Mouse (Mus musculus): ENCODE measurements at regions not wholly inside any gene's neighbourhood (a gene's known extent, or its start where the extent isn't known, plus 50 kb on each side); places are given as distances from the start of the nearest gene placed in this dataset.
A peak's percentile ranks its signal among the peaks of the same experiment; 100 is the strongest.

DNA sequence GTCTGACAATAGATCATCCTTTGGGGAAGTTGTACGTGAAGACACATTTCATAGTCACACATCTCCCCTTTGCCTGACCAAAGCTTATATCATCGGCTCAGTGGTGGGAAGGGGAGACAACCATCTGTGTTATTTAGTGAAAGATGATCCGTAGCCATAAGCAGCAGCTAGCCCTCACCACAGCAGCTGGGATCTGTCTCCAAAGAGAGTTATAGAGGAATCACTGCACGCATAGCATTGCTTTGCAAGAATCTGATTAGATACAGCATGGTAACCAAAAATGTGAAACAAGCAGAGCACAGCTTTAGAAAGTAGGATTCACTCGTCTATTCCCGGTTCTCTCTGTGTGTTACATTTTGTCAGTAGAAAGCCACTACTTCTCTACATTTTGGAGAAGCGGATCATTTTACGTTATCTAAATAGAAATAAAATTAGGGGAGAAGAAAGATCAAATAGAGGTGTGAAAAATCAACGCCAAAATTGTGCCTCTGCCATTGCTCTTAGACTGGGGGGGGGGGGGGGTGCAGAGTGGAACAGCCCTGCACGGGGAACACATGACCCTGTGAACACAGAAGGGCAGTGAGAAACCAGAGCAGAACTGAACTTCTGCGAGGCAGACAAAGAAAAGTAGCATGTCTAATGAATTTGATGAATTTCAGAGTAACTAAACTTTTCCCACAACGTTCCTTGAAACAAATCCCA is 108.7 kb upstream of the Acvr2a start:
- Histone ChIP-seq H3K79me2 (ENCODE audit: control insufficient read depth, insufficient read depth) (no peaks in the 10 kb centered on the region), H3K4me3 (no peak overlapping the region), H3K36me3 (ENCODE audit: control insufficient read depth, insufficient read depth) (no peaks in the 10 kb centered on the region), H3K4me2 (ENCODE audit: low read depth) (peak overlapping the region; percentile 28), H3ac (ENCODE audit: control insufficient read depth, insufficient read length) (no peak overlapping the region), H3K27me3 (ENCODE audit: control insufficient read depth, insufficient read depth, insufficient read length) (no peaks in the 10 kb centered on the region)
- no peak for TF ChIP-seq USF1 (IDR thresholded peaks at IDR 0.05; ENCODE audit: low read depth)
- TF ChIP-seq TCF3 (IDR thresholded peaks at IDR 0.05; ENCODE audit: insufficient read length, low read depth): no peak
- TF ChIP-seq MAX (IDR thresholded peaks at IDR 0.05; ENCODE audit: low read depth): no peak
- TF ChIP-seq TCF12 (IDR thresholded peaks at IDR 0.05; ENCODE audit: insufficient read depth, poor library complexity, severe bottlenecking): no peak
- TF ChIP-seq MYOD1 (IDR thresholded peaks at IDR 0.05; ENCODE audit: control insufficient read depth in 1 of 3, insufficient read length in 2 of 3, low read depth in 2 of 3): peak in 2 of 3 experiments; percentile 54 to 67
- TF ChIP-seq E2F4 (IDR thresholded peaks at IDR 0.05; ENCODE audit: insufficient read depth): no peak
- TF ChIP-seq POLR2A (IDR thresholded peaks at IDR 0.05; ENCODE audit: insufficient read length, low read depth): no peak
- TF ChIP-seq SRF (IDR thresholded peaks at IDR 0.05; ENCODE audit: control insufficient read depth, insufficient read length, low read depth): no peak
- no peak for TF ChIP-seq CEBPB (IDR thresholded peaks at IDR 0.05; ENCODE audit: insufficient read depth, poor library complexity, severe bottlenecking)
- TF ChIP-seq MYOG (IDR thresholded peaks at IDR 0.05; ENCODE audit: control insufficient read depth in 1 of 3, insufficient read depth in 1 of 3, insufficient read length in 2 of 3, low read depth in 2 of 3): peak in 1 of 3 experiments; percentile 16
- no peak for TF ChIP-seq POLR2AphosphoS2 (IDR thresholded peaks at IDR 0.05; ENCODE audit: insufficient read length, low read depth)

DNA sequence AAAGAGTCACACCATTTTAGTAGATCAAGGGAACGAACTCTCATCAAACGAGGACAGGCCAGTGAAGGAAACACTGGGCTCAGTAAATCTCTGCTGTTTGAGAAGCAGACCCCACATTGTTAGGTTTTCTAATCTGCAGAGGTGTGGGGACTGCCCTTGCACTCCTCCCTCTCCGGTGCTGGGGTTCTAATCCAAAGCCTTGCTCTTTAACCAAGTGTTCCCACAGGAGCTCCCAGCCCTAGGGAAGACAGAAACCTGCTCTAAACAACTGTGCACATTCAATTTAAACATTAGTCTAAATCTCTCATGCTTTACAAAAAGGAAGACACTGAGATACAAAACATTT is 108.1 kb upstream of the Acvr2a start:
- no peak overlapping the region for H3K4me3 ChIP-seq
- H3ac ChIP-seq (ENCODE audit: control insufficient read depth, insufficient read length): no peak overlapping the region
- H3K27me3 ChIP-seq (ENCODE audit: control insufficient read depth, insufficient read depth, insufficient read length): no peaks in the 10 kb centered on the region
- peak overlapping the region; percentile 28 for H3K4me2 ChIP-seq (ENCODE audit: low read depth)
- no peaks in the 10 kb centered on the region for H3K36me3 ChIP-seq (ENCODE audit: control insufficient read depth, insufficient read depth)
- TF ChIP-seq REST (IDR thresholded peaks at IDR 0.05; ENCODE audit: insufficient read depth, insufficient read length) (no peak), SRF (IDR thresholded peaks at IDR 0.05; ENCODE audit: control insufficient read depth, insufficient read length, low read depth) (no peak), POLR2AphosphoS2 (IDR thresholded peaks at IDR 0.05; ENCODE audit: insufficient read length, low read depth) (no peak), MYOD1 (IDR thresholded peaks at IDR 0.05; ENCODE audit: control insufficient read depth in 1 of 3, insufficient read length in 2 of 3, low read depth in 2 of 3) (no peak), USF1 (IDR thresholded peaks at IDR 0.05; ENCODE audit: low read depth) (no peak), CEBPB (IDR thresholded peaks at IDR 0.05; ENCODE audit: insufficient read depth, poor library complexity, severe bottlenecking) (no peak), POLR2A (IDR thresholded peaks at IDR 0.05; ENCODE audit: insufficient read length, low read depth) (no peak), TCF12 (IDR thresholded peaks at IDR 0.05; ENCODE audit: insufficient read depth, poor library complexity, severe bottlenecking) (no peak), MYOG (IDR thresholded peaks at IDR 0.05; ENCODE audit: control insufficient read depth in 1 of 3, insufficient read depth in 1 of 3, insufficient read length in 2 of 3, low read depth in 2 of 3) (no peak), TCF3 (IDR thresholded peaks at IDR 0.05; ENCODE audit: insufficient read length, low read depth) (no peak), E2F4 (IDR thresholded peaks at IDR 0.05; ENCODE audit: insufficient read depth) (no peak)
- no peaks in the 10 kb centered on the region for H3K79me2 ChIP-seq (ENCODE audit: control insufficient read depth, insufficient read depth)

GRCm38 (mm10) chr2:48706188-48706587 is 107.7 kb upstream of the Acvr2a start:
- H3K4me2 ChIP-seq (ENCODE audit: low read depth): no peak overlapping the region
- no peaks in the 10 kb centered on the region for H3K79me2 ChIP-seq (ENCODE audit: control insufficient read depth, insufficient read depth)
- no peak overlapping the region for H3ac ChIP-seq (ENCODE audit: control insufficient read depth, insufficient read length)
- TF ChIP-seq REST (IDR thresholded peaks at IDR 0.05; ENCODE audit: insufficient read depth, insufficient read length): no peak
- no peak for TF ChIP-seq TCF12 (IDR thresholded peaks at IDR 0.05; ENCODE audit: insufficient read depth, poor library complexity, severe bottlenecking)
- H3K4me3 ChIP-seq: no peak overlapping the region
- no peaks in the 10 kb centered on the region for H3K36me3 ChIP-seq (ENCODE audit: control insufficient read depth, insufficient read depth)
- H3K27me3 ChIP-seq (ENCODE audit: control insufficient read depth, insufficient read depth, insufficient read length): no peaks in the 10 kb centered on the region

GRCm38 (mm10) chr2:48716206-48716605 is 97.7 kb upstream of the Acvr2a start:
- H3K27me3 ChIP-seq (ENCODE audit: control insufficient read depth, insufficient read depth, insufficient read length): no peaks in the 10 kb centered on the region
- no peaks in the 10 kb centered on the region for H3K79me2 ChIP-seq (ENCODE audit: control insufficient read depth, insufficient read depth)
- no peak overlapping the region for H3K4me2 ChIP-seq (ENCODE audit: low read depth)
- no peak overlapping the region for H3ac ChIP-seq (ENCODE audit: control insufficient read depth, insufficient read length)
- H3K4me3 ChIP-seq: no peak overlapping the region
- TF ChIP-seq POLR2AphosphoS2 (IDR thresholded peaks at IDR 0.05; ENCODE audit: insufficient read length, low read depth) (no peak), MAX (IDR thresholded peaks at IDR 0.05; ENCODE audit: low read depth) (no peak), TCF12 (IDR thresholded peaks at IDR 0.05; ENCODE audit: insufficient read depth, poor library complexity, severe bottlenecking) (no peak), POLR2A (IDR thresholded peaks at IDR 0.05; ENCODE audit: insufficient read length, low read depth) (no peak), E2F4 (IDR thresholded peaks at IDR 0.05; ENCODE audit: insufficient read depth) (no peak), USF1 (IDR thresholded peaks at IDR 0.05; ENCODE audit: low read depth) (no peak), TCF3 (IDR thresholded peaks at IDR 0.05; ENCODE audit: insufficient read length, low read depth) (no peak), CEBPB (IDR thresholded peaks at IDR 0.05; ENCODE audit: insufficient read depth, poor library complexity, severe bottlenecking) (no peak), REST (IDR thresholded peaks at IDR 0.05; ENCODE audit: insufficient read depth, insufficient read length) (no peak), MYOG (IDR thresholded peaks at IDR 0.05; ENCODE audit: control insufficient read depth in 1 of 3, insufficient read depth in 1 of 3, insufficient read length in 2 of 3, low read depth in 2 of 3) (no peak), SRF (IDR thresholded peaks at IDR 0.05; ENCODE audit: control insufficient read depth, insufficient read length, low read depth) (no peak), MYOD1 (IDR thresholded peaks at IDR 0.05; ENCODE audit: control insufficient read depth in 1 of 3, insufficient read length in 2 of 3, low read depth in 2 of 3) (no peak)
- no peaks in the 10 kb centered on the region for H3K36me3 ChIP-seq (ENCODE audit: control insufficient read depth, insufficient read depth)

- H3ac ChIP-seq (ENCODE audit: control insufficient read depth, insufficient read length): no peak overlapping the region
- no peak overlapping the region for H3K4me2 ChIP-seq (ENCODE audit: low read depth)
These were observed 96.1 kb upstream of the Acvr2a start for GRCm38 (mm10) chr2:48717770-48718169.

More at GRCm38 (mm10) chr2:48717770-48718169, 96.1 kb upstream of the Acvr2a start:
- no peaks in the 10 kb centered on the region for H3K79me2 ChIP-seq (ENCODE audit: control insufficient read depth, insufficient read depth)
- H3K36me3 ChIP-seq (ENCODE audit: control insufficient read depth, insufficient read depth): no peaks in the 10 kb centered on the region
- no peak overlapping the region for H3K4me3 ChIP-seq
- no peaks in the 10 kb centered on the region for H3K27me3 ChIP-seq (ENCODE audit: control insufficient read depth, insufficient read depth, insufficient read length)
- no peak for TF ChIP-seq E2F4 (IDR thresholded peaks at IDR 0.05; ENCODE audit: insufficient read depth)
- TF ChIP-seq SRF (IDR thresholded peaks at IDR 0.05; ENCODE audit: control insufficient read depth, insufficient read length, low read depth): no peak
- TF ChIP-seq REST (IDR thresholded peaks at IDR 0.05; ENCODE audit: insufficient read depth, insufficient read length): no peak
- no peak for TF ChIP-seq MYOD1 (IDR thresholded peaks at IDR 0.05; ENCODE audit: control insufficient read depth in 1 of 3, insufficient read length in 2 of 3, low read depth in 2 of 3)
- no peak for TF ChIP-seq MAX (IDR thresholded peaks at IDR 0.05; ENCODE audit: low read depth)
- TF ChIP-seq POLR2AphosphoS2 (IDR thresholded peaks at IDR 0.05; ENCODE audit: insufficient read length, low read depth): no peak
- no peak for TF ChIP-seq USF1 (IDR thresholded peaks at IDR 0.05; ENCODE audit: low read depth)
- no peak for TF ChIP-seq TCF12 (IDR thresholded peaks at IDR 0.05; ENCODE audit: insufficient read depth, poor library complexity, severe bottlenecking)
- no peak for TF ChIP-seq TCF3 (IDR thresholded peaks at IDR 0.05; ENCODE audit: insufficient read length, low read depth)
- no peak for TF ChIP-seq POLR2A (IDR thresholded peaks at IDR 0.05; ENCODE audit: insufficient read length, low read depth)
- TF ChIP-seq CEBPB (IDR thresholded peaks at IDR 0.05; ENCODE audit: insufficient read depth, poor library complexity, severe bottlenecking): no peak
- TF ChIP-seq MYOG (IDR thresholded peaks at IDR 0.05; ENCODE audit: control insufficient read depth in 1 of 3, insufficient read depth in 1 of 3, insufficient read length in 2 of 3, low read depth in 2 of 3): no peak

Data from myocyte (in vitro differentiated cells).